Mouse (Mus musculus) central nervous system, embryonic 11.5 days (tissue): Measurements from ENCODE around the gene Pif1. TPM values are rescaled to one million over a fixed set of nuclear protein-coding genes. Genes with fewer than 3 reads are reported as not detected.

ENCODE experiments used
- polyA plus RNA-seq: library from polyadenylated mRNA; depleted of rRNA; stranded (reverse); fragments of >200 nt; gene quantifications from 2 replicates; pipeline ENCODE4 v1.2.3, GENCODE M21; 2012; rRNA removed

Gene Pif1
- 22.5 and 33.7 TPM in 2 replicates for polyA plus RNA-seq

DNA sequence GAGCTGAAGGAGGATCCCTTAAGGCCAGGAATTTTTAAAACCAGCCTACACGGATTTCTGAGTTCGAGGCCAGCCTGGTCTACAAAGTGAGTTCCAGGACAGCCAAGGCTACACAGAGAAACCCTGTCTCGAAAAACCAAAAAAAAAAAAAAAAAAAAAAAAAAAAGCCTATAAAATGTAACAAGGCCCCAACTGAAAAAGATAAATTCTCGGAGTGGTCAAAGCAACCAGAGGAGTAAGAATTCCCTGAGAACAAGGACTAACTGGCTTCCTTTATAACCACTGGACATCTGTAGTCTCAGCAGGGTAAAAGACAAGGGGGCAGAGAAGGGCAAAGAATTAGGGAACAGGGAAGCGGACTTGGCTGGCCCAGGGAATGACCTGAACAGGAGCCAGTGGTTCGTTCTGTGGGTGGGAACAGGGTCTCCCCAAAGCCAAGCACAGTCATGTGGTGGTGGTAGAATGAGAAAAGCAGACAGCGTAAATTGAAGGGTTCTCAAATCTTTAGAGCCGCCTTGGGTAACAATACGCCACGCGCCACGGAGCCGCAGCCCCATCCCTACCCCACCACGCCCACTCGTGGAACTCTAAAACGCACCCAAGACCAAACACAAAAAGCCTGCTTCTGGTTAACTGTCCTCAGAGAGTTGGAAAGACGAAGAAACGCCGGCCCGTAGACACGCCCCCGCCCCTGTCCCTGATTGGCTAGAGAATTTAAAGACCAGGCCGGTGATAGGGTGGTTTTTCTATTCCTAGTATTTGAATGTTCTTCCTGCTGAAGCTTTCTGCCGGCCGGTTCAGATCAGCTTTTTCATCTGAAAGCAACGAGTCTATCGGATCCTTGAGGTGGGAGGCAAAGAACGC, at the start of gene Pif1:
TSS of gene Pif1 (plus strand) at position 755 of the 864 bp plus-strand sequence.

DNA sequence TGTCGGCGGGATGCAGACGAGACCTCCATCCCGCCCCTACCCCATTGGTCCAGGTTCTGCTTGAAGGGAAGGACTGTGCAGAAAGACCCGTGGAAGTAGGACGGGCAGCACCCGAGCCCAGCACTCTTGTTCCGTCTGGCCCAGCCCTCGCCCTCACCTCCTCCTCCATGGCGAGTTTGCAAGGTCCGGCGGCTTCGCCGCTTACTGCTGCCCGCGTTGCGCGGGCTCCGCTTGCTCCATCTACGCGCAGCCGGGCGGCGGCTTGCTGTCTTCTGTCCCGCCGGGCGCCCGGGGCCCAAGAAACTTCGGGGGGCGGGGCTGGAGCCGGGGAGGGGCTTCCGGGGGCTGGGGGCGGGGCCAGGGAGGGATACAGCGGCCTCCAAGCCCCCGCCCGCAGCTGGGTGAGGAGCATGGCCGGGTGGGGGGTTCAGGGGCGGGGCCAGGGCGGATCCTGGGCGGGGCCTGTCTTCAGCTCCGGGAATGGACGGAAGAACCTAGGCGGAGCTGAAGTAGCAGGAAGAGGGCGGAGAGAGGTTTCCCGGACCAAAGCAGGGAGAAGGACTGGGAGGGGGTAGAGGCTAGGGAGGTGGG, 7.1 kb upstream of the Pif1 start, which contains the start of gene Plekho2:
TSS of gene Plekho2 (minus strand) at position 260 of the 591 bp plus-strand sequence.

DNA sequence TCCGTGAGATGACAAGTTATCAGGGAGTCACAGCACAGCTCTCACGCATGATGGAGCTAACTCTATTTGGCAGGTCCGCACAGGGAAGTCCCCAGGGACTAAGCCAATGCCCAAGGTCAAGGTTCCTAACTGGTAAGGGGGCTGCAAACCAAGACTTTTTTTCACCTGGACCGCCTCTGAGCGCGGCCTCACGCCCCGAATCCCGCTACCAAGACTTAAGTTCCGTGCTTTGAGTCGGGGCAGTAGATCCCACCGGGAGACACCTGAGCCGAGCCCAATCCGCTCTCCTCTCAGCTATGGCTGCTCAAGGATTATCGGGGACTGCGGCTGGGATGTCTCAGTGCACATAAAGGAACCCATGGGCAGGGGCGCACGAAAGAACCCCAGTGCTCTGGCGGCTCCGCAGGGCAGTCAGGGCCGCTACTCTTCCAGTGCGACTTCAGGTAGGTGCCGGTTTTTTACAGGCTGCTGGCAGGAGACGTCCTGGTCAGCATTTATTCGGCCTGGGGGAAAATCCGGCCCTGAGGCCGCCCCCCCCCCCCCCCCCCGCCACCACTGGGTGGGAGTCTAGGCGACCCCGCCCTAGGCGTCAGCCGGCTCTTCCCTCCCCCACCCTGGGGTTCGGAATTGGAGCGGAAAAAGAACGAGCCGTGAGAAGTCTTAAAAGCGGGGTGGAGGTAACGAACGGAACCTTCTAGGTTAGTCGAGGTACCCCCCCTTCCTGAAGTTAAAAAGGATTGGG, 42.2 kb downstream of the Pif1 start, which contains the start of gene Rbpms2:
TSS of gene Rbpms2 (plus strand) at position 624 of the 742 bp plus-strand sequence.

Other genes starting within 250 kb of the Pif1 start
- 16.7 and 44.2 TPM in 2 replicates for gene Pdcd7, start 241.1 kb upstream of the Pif1 start, polyA plus RNA-seq
- 0.93 and 1.6 TPM in 2 replicates for gene Ubap1l, start 226.1 kb upstream of the Pif1 start, polyA plus RNA-seq
- gene Kbtbd13, start 195.5 kb upstream of the Pif1 start, polyA plus RNA-seq: 0.16 and 0.80 TPM in 2 replicates
- gene Rasl12, start 188.7 kb upstream of the Pif1 start, polyA plus RNA-seq: 4.2 and 7.0 TPM in 2 replicates
- not detected in 2 replicates for gene Slc51b, start 164.2 kb upstream of the Pif1 start, polyA plus RNA-seq
- gene Mtfmt, start 151.4 kb upstream of the Pif1 start, polyA plus RNA-seq: 19.5 and 22.7 TPM in 2 replicates
- 30.1 and 51.0 TPM in 2 replicates for gene Spg21, start 126.2 kb upstream of the Pif1 start, polyA plus RNA-seq
- gene Ankdd1a, start 67.0 kb upstream of the Pif1 start, polyA plus RNA-seq: 0.29 and 0.35 TPM in 2 replicates
- 8.0 and 9.3 TPM in 2 replicates for gene Plekho2, start 7.1 kb upstream of the Pif1 start, polyA plus RNA-seq
- 13.3 and 23.0 TPM in 2 replicates for gene Rbpms2, start 42.5 kb downstream of the Pif1 start, polyA plus RNA-seq
- gene Oaz2, start 80.8 kb downstream of the Pif1 start, polyA plus RNA-seq: 124 and 152 TPM in 2 replicates
- 27.9 and 29.9 TPM in 2 replicates for gene Zfp609, start 240.4 kb downstream of the Pif1 start, polyA plus RNA-seq